Mouse (Mus musculus) inflammation-experienced regulatory T-cells, adult 6 months (primary cell): ENCODE data around the gene Mgll. TPM values are rescaled to one million over a fixed set of nuclear protein-coding genes. Genes with fewer than 3 reads are reported as not detected.

Experiments
- ATAC-seq: one replicate; pipeline ENCODE4 v1.8.0; 2017
- polyA plus RNA-seq, 3 experiments: library from polyadenylated mRNA; unstranded; fragments of 100-300 nt; shearing (Covaris generic); gene quantifications; one replicate each; pipeline ENCODE4 v1.2.1; 2017

Gene Mgll
- polyA plus RNA-seq = 1 to 10 TPM in 2 of 3 experiments, not detected in 1; 1.2 to 2.3 TPM

GRCm38 (mm10) chr6:88724313-88725195, at the start of gene Mgll:
Mgll (plus strand) TSS chr6:88724412.
- ATAC-seq = peak; percentile 69

- ATAC-seq = no peak
These were observed 48.4 kb upstream of the Mgll start for GRCm38 (mm10) chr6:88675815-88676214.

DNA sequence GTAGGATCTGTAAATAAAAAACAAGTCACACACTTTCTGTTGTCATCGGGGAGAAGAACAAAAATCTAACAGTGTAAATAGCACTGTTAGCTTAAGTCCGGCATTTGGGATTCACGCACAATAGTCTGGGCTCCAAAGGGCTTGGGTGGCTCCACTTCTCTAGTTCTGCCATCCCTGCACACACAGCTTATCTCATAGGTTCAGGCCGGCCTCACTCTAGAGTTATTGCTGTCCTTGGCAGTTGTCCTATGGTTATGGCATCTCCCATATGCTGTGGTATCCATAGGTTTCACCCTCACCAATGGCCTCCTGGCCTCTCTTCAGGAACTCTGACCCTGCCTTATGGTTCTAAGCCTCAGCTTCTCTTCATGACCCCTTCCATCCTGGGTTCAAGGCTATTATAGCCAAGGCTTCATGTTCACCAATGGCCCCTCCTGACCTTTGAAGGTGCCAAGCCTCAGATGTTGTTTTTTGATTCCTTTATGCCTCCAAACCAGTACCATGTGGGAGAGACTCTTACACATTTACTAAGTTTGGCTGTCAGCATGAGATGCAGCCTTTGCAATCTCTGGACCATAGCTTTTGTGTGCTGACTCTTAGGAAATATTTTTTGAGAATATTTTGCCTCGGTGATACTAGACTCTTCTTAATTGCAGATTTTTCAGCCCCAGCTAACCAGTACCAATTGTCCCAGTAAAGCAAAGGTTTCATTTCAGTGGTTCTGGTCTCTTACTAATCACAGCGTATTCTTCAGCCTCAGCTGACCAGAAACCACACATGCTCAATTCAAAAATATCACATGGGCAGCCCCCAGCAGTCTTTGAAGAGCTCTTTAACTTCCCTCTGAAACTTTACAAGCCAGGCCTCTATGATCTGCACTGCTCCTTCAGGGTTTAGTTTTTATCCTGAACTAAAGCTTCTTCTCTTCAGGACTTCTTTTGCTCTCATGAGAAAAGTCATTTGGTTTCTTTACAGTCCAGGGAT, 47.2 kb upstream of the Mgll start:
- ATAC-seq = no peak

GRCm38 (mm10) chr6:88677738-88678137, 46.5 kb upstream of the Mgll start:
- no peak for ATAC-seq

DNA sequence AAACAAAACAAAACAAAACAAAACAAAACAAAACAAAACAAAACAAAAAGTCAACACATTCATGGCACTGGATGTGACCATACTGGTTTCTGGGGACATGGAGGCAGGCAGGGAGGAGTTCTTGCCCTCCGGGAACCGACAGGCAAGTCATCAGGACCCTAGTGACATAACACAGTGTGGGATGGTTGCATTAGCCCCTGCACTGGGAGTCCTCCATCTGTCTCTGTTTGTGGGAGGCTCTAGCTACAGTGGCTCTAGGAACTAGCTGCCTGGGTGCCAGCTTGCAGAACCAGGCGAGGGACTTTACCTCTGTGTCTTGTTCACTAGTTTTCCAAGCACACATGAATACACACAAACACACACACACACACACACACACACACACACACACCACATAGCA, 43.2 kb upstream of the Mgll start:
- ATAC-seq = no peak

DNA sequence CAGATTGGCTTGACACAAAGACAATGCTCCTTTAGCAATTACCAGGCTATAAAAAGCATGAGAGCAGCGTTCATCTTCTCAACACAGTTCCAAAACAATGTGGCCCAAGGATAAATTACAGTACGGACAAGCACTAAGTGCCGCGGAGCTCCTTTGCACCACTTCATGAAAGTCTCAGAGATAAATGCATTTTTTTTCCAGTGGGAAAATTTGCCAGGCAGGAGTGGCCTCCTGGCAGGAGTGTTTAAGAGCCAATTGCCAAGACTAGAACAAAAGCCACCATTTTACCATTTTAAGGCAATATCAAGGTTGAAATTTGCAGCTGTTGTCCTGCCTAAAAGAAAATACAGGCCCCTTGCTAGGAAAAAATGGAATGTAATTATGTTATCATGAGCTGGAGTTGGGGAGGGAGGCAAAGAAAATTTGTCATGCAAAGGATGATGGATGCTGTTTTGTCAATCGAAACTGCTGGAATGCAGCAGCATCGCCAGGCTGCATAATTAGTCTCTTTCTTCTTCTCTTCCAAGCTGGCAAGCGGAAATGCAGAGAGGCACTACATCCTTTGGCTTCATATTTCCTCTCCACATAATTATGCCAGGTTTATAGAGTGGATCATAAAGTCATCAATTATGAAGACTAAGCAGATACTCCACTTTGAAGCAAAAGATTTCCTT, 40.7 kb upstream of the Mgll start:
- no peak for ATAC-seq

- no peak for ATAC-seq
These were observed 36.0 kb upstream of the Mgll start for GRCm38 (mm10) chr6:88688171-88688570.

- no peak for ATAC-seq
These were observed 35.5 kb upstream of the Mgll start for GRCm38 (mm10) chr6:88688712-88689111.

GRCm38 (mm10) chr6:88690211-88690610, 34.0 kb upstream of the Mgll start:
- ATAC-seq = no peak

- no peak for ATAC-seq
These were observed 32.9 kb upstream of the Mgll start for GRCm38 (mm10) chr6:88691361-88691760.

DNA sequence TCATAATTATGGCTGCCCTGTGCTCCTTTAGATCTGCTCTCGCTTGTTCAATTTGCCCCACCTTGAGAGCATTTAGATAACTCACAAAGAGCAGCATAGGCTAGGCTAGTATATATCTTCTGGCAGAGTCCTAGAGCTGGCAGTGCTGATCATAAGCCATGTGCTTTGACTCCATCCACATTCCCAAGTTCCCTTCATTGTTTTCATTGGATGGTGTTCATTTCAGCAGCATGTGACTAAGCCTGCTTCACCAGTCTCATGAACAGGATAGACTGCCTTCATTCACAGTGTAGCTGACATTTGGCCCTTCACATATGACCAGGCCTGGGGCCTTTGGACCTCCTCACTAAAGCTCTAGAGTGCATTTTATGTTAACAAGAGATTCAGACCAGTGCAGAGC, 21.3 kb upstream of the Mgll start:
- no peak for ATAC-seq

DNA sequence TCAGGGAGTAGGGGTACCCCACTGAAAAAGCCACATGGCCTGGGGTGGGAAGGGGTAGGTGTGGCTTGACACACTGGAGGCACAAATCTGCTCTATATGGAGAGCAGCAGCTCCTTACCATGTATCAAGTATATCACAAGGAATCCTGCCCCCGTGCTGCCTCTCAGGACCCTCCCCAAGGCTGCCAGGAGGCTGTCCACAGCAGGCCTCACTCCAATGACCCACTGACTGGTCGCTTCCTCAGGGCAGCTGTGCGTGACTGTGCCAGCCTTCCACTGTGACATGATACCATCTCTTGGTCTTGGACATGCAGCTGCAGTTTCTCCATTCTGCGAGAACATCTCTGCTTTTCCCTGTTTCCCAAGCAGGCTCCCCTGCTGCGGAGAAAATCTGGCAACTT, 20.5 kb upstream of the Mgll start:
- no peak for ATAC-seq

- ATAC-seq = no peak
These were observed 15.6 kb upstream of the Mgll start for GRCm38 (mm10) chr6:88708401-88709278.

DNA sequence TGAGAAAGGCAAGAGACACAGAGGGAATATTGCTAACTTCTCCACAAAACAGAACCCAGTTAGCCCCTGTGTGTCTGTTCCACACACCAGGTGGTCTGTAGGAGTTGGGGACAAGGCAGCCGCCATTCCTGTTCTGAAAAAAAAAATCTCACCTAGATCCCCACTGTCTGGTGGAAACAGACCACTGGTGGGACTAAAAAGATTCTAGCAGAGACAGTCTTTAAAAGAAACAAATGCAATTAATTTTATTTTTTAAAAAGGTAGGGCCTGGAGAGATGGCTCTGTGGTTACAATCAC, 15.0 kb upstream of the Mgll start:
- no peak for ATAC-seq

- ATAC-seq = no peak
These were observed 12.9 kb upstream of the Mgll start for GRCm38 (mm10) chr6:88711313-88711712.

GRCm38 (mm10) chr6:88712083-88712482, 12.1 kb upstream of the Mgll start:
- ATAC-seq = no peak

GRCm38 (mm10) chr6:88713320-88713719, 10.9 kb upstream of the Mgll start:
- ATAC-seq = no peak

GRCm38 (mm10) chr6:88714200-88714674, 10.0 kb upstream of the Mgll start:
- no peak for ATAC-seq

- no peak for ATAC-seq
These were observed 8.8 kb upstream of the Mgll start for GRCm38 (mm10) chr6:88715378-88715781.

DNA sequence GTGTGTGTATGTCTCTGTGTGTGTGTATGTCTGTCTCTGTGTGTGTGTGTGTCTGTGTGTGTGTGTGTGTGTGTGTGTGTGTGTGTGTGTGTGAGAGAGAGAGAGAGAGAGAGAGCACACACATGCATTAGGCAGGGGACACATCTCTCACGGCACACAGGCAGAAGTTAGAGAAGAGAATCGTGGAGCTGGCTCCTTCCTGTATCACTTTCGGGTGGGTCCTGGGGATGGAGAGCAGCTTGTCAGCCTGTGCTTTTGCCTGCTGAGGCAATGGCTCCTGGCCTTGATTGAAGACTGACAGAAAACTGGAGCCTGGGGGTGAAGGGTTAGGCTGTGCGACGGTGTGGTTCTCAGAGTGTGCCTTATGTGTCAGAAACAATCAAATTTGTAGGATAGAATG, 8.2 kb upstream of the Mgll start:
- no peak for ATAC-seq

DNA sequence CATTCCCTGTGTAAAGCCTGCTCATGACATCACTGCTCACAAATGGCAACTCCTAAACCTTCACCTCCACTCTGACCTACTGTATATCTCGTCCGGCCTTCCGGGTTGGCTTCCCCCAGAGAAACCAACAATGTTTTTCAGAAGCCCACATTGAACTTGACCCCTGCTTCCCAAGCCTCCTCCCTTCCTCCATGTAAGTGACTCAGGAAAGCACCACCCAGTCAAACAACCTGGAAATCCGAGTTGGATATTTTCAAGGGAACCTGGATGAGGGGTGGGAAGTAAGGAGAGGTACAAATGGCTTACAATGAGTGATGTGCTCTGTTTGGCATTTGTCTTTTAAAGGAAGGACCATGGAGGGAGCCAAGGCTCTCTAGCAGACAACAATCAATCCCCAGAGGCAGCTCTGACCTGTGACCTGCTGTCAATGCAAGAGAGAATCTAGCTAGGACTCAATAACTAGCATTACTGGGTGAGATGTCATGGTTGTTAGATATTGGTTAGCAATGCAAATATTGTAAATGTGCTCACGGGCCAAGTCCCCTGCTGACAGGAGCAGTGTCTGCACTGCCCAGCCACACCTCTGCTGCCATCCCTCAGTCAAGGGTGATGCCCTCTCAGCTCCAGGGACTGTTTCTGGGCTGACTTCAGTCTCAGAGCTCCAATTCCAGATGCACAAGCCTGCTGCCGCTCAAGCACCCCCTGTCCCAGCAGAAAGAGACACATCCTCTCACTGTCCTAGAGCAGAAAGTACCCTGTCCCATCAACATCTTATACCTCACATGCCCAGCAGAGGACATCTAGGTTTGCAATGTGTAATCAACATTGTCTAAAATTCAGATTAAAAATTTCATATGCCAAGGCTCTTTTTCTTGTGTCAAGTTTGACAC, 6.8 kb upstream of the Mgll start:
- no peak for ATAC-seq
